Mouse (Mus musculus): ENCODE results near the gene Dguok.

The Dguok gene

GRCm38 (mm10) chr6:83453706-83454105, 53.1 kb downstream of the Dguok start:
- DNase-seq, result no peak

GRCm38 (mm10) chr6:83450451-83451303, 56.1 kb downstream of the Dguok start:
- DNase-seq, result no peak

- DNase-seq, result no peak
Measured at GRCm38 (mm10) chr6:83449440-83449839, 57.3 kb downstream of the Dguok start.

- no peak for DNase-seq
Measured at GRCm38 (mm10) chr6:83448911-83449310, 57.9 kb downstream of the Dguok start.

GRCm38 (mm10) chr6:83447031-83447430, 59.7 kb downstream of the Dguok start:
- DNase-seq, result no peak

GRCm38 (mm10) chr6:83445796-83446195, 61.0 kb downstream of the Dguok start:
- no peak for DNase-seq

- DNase-seq, result peak; percentile 76
Measured at GRCm38 (mm10) chr6:83443441-83444340, 63.1 kb downstream of the Dguok start.

- DNase-seq, result no peak
Measured at GRCm38 (mm10) chr6:83442639-83443038, 64.1 kb downstream of the Dguok start.

- peak; percentile 92 for DNase-seq
Measured at GRCm38 (mm10) chr6:83441259-83442061, 65.3 kb downstream of the Dguok start.

GRCm38 (mm10) chr6:83440510-83441258, 66.1 kb downstream of the Dguok start:
- DNase-seq, result peak; percentile 91

- no peak for DNase-seq
Measured at GRCm38 (mm10) chr6:83440197-83440509, 66.6 kb downstream of the Dguok start.

GRCm38 (mm10) chr6:83439781-83440180, 67.0 kb downstream of the Dguok start:
- peak; percentile 59 for DNase-seq

- peak; percentile 62 for DNase-seq
Measured at GRCm38 (mm10) chr6:83439119-83439767, 67.5 kb downstream of the Dguok start.

- DNase-seq, result no peak
Measured at GRCm38 (mm10) chr6:83438584-83438983, 68.2 kb downstream of the Dguok start.

- DNase-seq, result no peak
Measured at GRCm38 (mm10) chr6:83437802-83438201, 69.0 kb downstream of the Dguok start.

- no peak for DNase-seq
Measured at GRCm38 (mm10) chr6:83437225-83437624, 69.5 kb downstream of the Dguok start.

- no peak for DNase-seq
Measured at GRCm38 (mm10) chr6:83436547-83436946, 70.2 kb downstream of the Dguok start.

GRCm38 (mm10) chr6:83435174-83435573, 71.6 kb downstream of the Dguok start:
- no peak for DNase-seq

GRCm38 (mm10) chr6:83433546-83433945, 73.2 kb downstream of the Dguok start:
- no peak for DNase-seq

GRCm38 (mm10) chr6:83432966-83433365, 73.8 kb downstream of the Dguok start:
- no peak for DNase-seq

Measured in layer of hippocampus, adult 9-11 months (tissue).